Mouse (Mus musculus): ENCODE results near the gene Szrd1.

- TF ChIP-seq CTCF (IDR thresholded peaks at IDR 0.05; ENCODE audit: control insufficient read depth, insufficient read depth, insufficient replicate concordance, low read depth, low read length): no peak
- TF ChIP-seq POLR2A (IDR thresholded peaks at IDR 0.05; ENCODE audit: control insufficient read depth, low read depth, low read length): no peak
Measured at GRCm38 (mm10) chr4:141088714-141089113, 50.9 kb downstream of the Szrd1 start.
